Mouse (Mus musculus): Measurements from ENCODE around the gene Arhgap6.
A peak's percentile ranks its signal among the peaks of the same experiment; 100 is the strongest.
"Not testable (repeated sequence)": the region's sequence is repeated elsewhere in the genome, so short reads cannot be mapped to it uniquely, and the experiment has no call there.

The Arhgap6 gene

GRCm38 (mm10) chrX:169263433-169264172 lies 468.7 kb downstream of the Arhgap6 start:
- no peak for ATAC-seq (ENCODE audit: insufficient number of reproducible peaks, low FRiP score, low TSS enrichment)

DNA sequence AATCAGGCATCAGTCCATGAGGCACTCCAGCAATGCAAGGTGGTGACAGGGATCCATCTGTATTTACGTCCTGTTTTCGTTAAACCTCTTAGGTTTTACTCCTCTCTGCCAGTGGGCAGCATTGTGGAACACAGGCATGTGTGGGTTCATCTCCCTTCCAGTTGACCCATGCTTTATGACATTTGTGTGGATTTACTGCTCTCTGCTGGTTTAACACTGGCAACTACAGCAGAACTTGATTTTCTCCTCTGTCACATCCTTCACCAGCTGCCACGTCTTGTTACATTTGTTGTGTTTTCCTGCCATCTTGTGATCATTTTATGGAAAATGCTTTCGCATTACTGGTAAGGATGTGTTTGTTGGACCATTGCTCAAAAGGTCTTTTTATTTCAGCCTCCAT lies 504.7 kb downstream of the Arhgap6 start:
- ATAC-seq (ENCODE audit: insufficient number of reproducible peaks, low FRiP score, low TSS enrichment) = no peak

- ATAC-seq (ENCODE audit: insufficient number of reproducible peaks, low FRiP score, low TSS enrichment) = no peak
Measured at GRCm38 (mm10) chrX:169302271-169303045, 507.6 kb downstream of the Arhgap6 start.

- no peak for ATAC-seq (ENCODE audit: insufficient number of reproducible peaks, low FRiP score, low TSS enrichment)
Measured at GRCm38 (mm10) chrX:169303945-169304344, 509.0 kb downstream of the Arhgap6 start.

DNA sequence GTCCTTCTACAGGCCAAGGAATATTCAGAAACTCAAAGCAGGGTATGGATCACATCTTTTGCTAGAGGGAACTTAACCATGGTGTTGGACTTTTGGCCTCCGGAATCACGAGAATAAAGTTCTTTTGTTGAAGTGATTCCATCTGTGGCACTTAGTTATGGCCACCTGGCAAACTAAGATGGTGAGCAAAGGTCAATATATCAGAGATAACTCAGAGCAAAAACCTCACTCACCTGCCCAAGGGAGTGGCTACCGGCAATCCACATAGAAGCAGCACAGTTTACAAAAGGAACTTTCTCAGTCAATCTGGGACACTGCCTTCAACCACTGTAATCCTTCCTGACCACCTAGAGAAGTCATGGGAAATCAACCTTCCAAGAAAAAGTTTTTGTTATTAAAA lies 513.7 kb downstream of the Arhgap6 start:
- ATAC-seq (ENCODE audit: insufficient number of reproducible peaks, low FRiP score, low TSS enrichment) = no peak

DNA sequence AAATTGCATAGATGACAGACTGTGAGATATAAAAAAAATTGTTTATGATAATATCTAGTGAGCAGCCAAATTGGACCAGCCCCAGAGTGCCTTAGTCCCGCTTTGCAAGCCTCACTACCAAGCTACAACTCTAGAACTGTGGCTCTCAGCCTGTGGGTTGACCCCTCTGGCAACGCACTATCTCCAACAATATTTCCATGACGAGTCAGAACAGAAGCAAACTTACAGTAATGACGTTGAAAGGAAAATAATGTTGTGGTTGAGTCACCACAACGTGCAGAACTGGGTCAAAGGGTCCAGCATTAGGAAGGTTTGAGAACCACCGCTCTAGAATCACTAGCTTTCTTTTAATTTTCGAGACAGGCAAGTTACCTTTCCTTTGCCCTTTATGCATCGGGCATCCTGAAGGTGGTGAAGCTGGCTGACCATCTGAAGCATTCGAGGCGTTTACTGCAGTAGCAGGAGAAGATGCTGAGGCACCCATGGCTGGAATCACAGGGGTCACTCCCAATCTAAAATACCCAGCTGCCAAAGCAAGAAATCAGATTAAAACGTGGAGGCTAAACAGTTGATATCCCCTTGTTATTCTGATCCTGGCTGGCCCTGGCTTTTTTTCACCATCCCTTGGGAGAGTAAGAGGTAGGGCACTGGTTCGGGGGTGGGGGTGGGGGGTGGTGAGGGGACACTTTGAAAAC lies 524.3 kb downstream of the Arhgap6 start:
- ATAC-seq (ENCODE audit: insufficient number of reproducible peaks, low FRiP score, low TSS enrichment) = no peak

DNA sequence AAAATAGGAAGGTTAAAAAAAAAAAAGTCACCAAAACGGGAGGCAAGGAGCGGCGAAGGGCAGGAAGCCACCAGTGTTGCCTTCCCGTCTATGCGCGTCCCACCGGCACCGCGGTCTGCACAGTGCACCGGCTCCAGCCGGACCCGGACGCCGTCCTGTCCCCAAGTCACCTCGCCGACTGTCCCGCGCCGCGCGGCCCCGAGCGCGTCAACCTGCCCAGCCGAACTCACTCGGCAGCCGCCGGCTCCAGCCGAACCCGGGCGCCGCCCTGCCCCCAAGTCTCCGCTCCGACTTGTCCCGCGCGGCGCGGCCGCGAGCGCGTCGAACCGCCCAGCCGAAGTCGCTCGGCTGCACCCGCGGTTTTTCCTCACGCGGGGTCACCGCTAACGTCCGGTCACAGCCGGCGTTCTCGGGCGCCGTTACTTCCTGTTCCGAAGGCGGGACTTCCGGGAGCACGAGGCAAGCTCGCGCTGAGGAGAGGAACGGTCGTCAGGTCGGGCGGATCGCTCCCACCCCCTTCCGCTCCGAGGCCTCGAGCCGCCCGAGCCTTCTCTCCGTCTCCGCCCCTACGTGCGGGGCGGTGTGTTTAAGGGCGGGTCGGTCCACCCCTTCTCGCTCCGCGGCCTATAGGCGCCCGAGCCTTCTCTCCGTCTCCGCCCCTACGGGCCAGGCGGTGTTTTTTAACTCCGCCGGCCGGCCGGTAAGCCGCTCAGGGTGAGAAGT lies 525.2 kb downstream of the Arhgap6 start, which contains the start of gene Hccs:
Gene Hccs (minus strand): TSS at position 428 of the 723 bp plus-strand sequence.
- ATAC-seq (ENCODE audit: insufficient number of reproducible peaks, low FRiP score, low TSS enrichment) = peak; percentile 100

GRCm38 (mm10) chrX:169320668-169321005 lies 525.7 kb downstream of the Arhgap6 start:
- ATAC-seq (ENCODE audit: insufficient number of reproducible peaks, low FRiP score, low TSS enrichment) = not testable (repeated sequence)

- ATAC-seq (ENCODE audit: insufficient number of reproducible peaks, low FRiP score, low TSS enrichment) = no peak
Measured at GRCm38 (mm10) chrX:169325929-169326595, 531.2 kb downstream of the Arhgap6 start.

- no peak for ATAC-seq (ENCODE audit: insufficient number of reproducible peaks, low FRiP score, low TSS enrichment)
Measured at GRCm38 (mm10) chrX:169332264-169332663, 537.4 kb downstream of the Arhgap6 start.

DNA sequence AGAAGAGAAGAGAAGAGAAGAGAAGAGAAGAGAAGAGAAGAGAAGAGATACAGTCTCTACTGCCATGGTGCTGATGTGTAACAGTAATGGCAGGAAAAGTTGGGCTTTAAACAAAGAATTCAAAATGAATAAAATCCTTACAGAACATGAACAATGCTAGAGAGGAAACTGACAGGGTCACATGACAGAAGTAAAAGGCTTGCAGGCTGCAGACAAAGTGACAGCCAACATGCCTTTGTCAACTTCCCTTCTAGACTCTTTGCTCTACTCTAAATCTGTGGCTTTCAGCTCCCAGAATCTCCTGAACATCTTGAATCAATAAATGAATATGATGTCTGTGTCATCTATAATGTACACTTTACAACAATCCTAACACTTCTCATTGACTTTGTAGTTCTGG lies 542.7 kb downstream of the Arhgap6 start:
- ATAC-seq (ENCODE audit: insufficient number of reproducible peaks, low FRiP score, low TSS enrichment) = no peak

DNA sequence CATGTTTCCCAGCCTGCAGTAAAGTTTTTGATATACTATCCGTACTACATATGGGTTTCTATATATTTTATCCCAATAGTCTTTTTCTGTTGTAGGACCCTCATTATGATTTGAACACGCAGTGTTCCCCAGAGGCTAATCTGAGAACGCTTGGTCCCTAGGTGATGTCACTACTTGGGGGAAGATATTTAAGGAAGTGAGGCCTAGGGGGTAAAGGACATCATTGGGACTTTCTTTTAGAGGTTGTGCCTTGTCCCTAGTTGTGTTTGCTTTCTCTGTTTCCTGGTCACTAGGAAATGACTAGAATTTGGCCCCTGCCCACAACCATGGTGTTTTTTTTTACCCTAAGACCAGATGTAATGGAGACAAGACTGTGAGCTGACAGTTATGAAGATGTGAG lies 543.3 kb downstream of the Arhgap6 start:
- no peak for ATAC-seq (ENCODE audit: insufficient number of reproducible peaks, low FRiP score, low TSS enrichment)
